Mouse (Mus musculus) lung, adult 18-20 months (tissue): Measurements from ENCODE around the gene Bcar3.

Experiments used
- DNase-seq, 2 experiments: peaks; one replicate each; pipeline ENCODE4 v3.0.0; 2022; ENCODE audit warnings: mixed read lengths in 2 of 2

Gene Bcar3

GRCm38 (mm10) chr3:122420410-122420774 lies 126.5 kb downstream of the Bcar3 start:
- DNase-seq, result peak; percentile 38 to 43

GRCm38 (mm10) chr3:122421042-122421702 lies 127.2 kb downstream of the Bcar3 start:
- DNase-seq, result no peak

- DNase-seq, result no peak
Observed at GRCm38 (mm10) chr3:122421802-122422201, 127.9 kb downstream of the Bcar3 start.

GRCm38 (mm10) chr3:122422276-122422675 lies 128.3 kb downstream of the Bcar3 start:
- DNase-seq, result no peak

GRCm38 (mm10) chr3:122423643-122424042 lies 129.7 kb downstream of the Bcar3 start:
- DNase-seq, result no peak

- DNase-seq, result no peak
Observed at GRCm38 (mm10) chr3:122428325-122428821, 134.4 kb downstream of the Bcar3 start.

GRCm38 (mm10) chr3:122430780-122431497 lies 137.0 kb downstream of the Bcar3 start:
- peak in 1 of 2 experiments; percentile 49 for DNase-seq

GRCm38 (mm10) chr3:122432811-122433406 lies 139.0 kb downstream of the Bcar3 start:
- DNase-seq, result peak in 1 of 2 experiments; percentile 69

GRCm38 (mm10) chr3:122433975-122434626 lies 140.2 kb downstream of the Bcar3 start:
- DNase-seq, result no peak

- DNase-seq, result no peak
Observed at GRCm38 (mm10) chr3:122434983-122435935, 141.3 kb downstream of the Bcar3 start.

- DNase-seq, result no peak
Observed at GRCm38 (mm10) chr3:122438143-122438825, 144.3 kb downstream of the Bcar3 start.

GRCm38 (mm10) chr3:122445696-122446095 lies 151.8 kb downstream of the Bcar3 start:
- DNase-seq, result no peak

GRCm38 (mm10) chr3:122446678-122447077 lies 152.7 kb downstream of the Bcar3 start:
- DNase-seq, result no peak

GRCm38 (mm10) chr3:122448196-122448595 lies 154.3 kb downstream of the Bcar3 start:
- DNase-seq, result no peak

- peak; percentile 44 to 58 for DNase-seq
Observed at GRCm38 (mm10) chr3:122450041-122450440, 156.1 kb downstream of the Bcar3 start.

- no peak for DNase-seq
Observed at GRCm38 (mm10) chr3:122453875-122454274, 159.9 kb downstream of the Bcar3 start.

GRCm38 (mm10) chr3:122456156-122456555 lies 162.2 kb downstream of the Bcar3 start:
- no peak for DNase-seq

GRCm38 (mm10) chr3:122456807-122457206 lies 162.9 kb downstream of the Bcar3 start:
- DNase-seq, result no peak

GRCm38 (mm10) chr3:122457723-122458122 lies 163.8 kb downstream of the Bcar3 start:
- no peak for DNase-seq

GRCm38 (mm10) chr3:122458743-122459142 lies 164.8 kb downstream of the Bcar3 start:
- peak; percentile 68 to 71 for DNase-seq

- no peak for DNase-seq
Observed at GRCm38 (mm10) chr3:122460848-122461511, 167.0 kb downstream of the Bcar3 start.
